Mouse (Mus musculus): ENCODE results near the gene Pdcd11.
A peak's percentile ranks its signal among the peaks of the same experiment; 100 is the strongest.

The Pdcd11 gene

DNA sequence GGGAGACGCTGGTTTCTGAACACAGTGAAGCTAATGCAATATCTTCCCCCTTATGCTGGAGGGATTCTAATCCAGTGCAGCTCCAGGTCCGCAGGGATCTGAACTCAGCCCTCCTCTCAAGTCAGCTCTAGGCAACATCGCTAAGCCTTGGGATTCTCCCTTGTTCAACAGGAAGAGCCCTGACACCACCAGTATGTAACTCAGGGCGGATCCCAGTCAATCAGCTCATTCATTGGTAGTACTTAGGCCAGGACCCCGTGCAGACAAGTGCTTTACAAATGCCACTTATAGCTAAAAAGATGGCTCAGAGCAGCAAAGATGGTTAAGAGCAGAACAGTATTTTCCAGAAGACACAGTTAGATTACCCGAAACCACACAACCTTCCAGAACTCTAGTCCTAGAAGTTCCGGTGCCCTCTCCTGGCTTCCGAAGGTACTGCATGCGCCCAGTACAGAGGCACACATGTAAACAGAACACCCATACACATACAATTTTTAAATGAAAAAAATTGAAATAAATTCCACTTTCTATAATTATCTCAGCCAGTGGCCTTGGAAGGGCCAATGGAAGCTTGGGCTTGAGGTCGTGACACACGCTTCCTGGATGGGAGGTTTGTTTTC, 78.3 kb downstream of the Pdcd11 start:
- DNase-seq (ENCODE audit: low spot score): peak; percentile 65

DNA sequence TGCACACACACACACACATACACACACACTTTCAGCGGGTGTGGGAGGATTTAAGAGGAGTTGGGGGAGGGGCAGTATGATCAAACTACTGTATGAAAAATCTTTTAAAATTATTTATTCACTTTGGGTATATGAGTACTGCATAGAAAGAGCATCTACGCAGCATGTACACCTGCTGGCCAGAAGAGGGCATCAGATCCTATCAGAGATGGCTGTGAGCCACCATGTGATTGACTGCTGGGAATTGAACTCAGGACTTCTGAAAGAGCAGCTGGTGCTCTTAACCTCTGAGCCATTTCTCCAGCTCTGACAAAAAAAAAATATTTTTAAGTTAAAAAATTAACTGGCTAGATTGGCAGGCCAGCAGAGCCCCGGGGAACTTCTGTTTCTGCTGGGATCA, 83.9 kb downstream of the Pdcd11 start:
- no peak for DNase-seq (ENCODE audit: low spot score)

DNA sequence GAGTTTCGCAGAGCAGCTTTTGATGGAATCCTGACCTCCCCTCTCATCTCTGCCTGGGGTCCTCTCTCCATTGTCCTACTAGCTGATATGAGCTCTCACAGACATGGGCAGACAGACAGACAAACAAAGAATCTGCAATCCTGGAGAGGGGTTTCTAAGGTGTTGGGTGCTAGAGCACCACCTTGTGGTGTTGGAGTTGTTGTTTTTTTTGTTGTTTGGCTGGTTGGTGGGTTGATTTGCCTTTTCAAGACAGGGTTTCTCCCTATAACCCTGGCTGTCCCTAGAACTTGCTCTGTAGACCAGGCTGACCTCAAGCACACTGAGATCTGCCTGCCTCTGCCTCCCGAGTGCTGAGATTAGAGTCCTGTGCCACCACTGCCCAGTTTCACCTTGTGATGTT, 84.9 kb downstream of the Pdcd11 start:
- DNase-seq (ENCODE audit: low spot score): no peak

DNA sequence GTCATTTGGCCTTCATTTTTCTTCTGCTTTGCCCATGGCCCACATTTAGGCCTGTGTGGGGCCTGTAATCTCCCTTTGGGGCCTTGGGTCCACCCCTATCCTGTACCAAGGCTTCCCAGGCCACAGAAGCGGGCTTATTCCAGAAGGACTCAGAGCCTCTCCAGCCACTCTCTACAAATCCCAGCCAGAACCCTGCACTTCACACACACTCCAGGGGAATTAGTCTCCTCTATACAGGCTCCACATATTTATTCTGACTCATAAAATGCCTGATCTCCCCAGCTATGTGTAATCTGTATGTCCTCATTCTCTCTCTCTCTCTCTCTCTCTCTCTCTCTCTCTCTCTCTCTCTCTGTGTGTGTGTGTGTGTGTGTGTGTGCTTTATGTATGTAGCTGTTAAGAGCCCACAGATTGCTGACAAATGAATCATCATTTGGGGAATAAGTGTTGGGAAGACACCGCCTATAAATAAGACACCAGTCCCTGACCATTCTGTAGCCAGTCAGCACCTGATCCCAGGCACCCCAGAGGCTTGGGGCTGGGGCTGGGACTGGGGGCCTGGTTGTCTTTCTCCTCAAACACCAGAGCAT, 86.4 kb downstream of the Pdcd11 start:
- no peak for DNase-seq (ENCODE audit: low spot score)

DNA sequence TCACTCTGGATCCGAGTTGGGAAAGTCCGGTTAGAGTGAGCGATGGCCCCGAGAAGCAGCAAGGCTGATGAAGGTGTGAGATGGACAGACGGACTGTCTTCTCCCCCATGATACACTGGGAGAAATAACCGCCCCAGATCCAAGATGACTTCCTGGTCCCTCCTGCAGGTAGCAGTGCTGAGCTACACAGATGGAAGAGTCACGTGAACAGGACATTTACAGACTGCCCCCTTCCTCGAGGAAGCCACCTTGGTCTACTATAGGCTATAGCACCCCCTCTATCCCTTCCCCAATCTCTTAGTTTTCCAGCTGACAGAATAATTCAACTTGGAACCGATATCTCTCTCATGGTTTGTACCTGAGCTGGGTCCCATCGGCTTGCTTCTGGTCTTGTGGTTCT, 87.4 kb downstream of the Pdcd11 start:
- DNase-seq (ENCODE audit: low spot score): peak; percentile 21

DNA sequence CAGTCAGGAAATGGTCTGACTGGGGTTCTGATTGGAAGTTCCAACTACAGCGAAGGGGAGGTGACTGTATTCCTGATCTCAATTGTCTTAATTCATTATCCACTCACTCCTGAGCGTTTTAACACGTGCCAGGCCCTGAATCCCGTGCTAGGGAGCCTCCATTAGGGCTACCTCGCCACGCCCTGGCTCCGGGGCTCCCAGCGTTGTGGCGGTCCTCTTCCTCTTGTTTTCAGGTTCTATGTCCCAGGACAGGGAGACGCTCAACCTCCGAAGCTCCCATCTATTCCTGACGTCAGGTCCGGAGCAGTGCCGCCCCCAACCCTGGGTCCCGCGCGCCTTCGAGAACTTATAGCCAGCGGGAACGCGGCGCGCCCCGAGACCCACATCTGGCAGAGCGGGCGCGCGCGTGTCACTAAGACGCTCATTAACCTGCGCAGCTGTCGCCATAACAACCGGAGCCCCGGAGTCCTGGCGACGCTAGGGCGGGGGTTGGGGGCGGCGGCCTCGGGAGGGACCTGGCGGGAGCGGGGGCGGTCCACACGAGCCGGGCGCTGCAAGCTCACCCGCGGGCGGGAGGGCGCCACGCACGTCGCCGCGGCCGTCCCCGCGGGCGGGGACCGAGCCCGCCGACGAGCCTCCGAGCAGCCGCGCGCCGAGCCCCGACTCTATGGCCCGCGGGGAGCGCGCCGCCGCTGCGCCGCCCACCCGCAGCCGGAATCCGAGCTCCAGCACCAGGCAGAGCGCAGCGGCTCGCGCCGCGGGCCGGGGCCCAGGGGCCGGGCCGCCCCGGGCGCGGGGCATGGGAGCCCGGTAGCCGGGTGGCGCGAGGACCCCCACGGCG, 88.1 kb downstream of the Pdcd11 start, which contains the start of gene Neurl1a:
Gene Neurl1a, plus strand, starts transcription at position 390 of the 841 bp plus-strand sequence.
- peak; percentile 48 for DNase-seq (ENCODE audit: low spot score)

DNA sequence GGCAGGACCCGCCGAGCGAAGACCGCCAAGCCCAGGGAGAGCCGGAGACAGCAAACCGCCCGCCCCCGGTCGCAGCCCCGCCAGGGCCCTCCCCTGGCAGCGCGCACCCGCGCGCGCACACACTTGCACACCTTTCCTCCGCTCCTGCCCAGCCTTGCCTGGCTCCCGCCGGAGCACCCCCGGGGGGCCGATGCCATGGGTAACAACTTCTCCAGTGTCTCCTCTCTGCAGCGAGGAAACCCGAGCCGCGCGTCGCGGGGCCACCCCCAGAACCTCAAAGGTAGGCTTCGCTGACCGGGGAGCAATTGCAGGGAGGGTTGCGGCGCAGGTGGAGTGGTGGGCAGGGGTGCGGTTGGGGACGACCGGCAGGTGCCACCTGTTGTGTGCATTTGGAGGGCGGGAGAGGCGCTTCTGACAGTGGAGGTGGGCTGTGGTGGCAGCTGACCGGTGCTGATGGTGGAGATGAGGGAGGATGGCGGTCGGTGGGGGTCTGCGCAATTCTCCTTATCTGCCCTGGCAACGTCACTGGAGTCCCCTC, 88.8 kb downstream of the Pdcd11 start:
- no peak for DNase-seq (ENCODE audit: low spot score)

DNA sequence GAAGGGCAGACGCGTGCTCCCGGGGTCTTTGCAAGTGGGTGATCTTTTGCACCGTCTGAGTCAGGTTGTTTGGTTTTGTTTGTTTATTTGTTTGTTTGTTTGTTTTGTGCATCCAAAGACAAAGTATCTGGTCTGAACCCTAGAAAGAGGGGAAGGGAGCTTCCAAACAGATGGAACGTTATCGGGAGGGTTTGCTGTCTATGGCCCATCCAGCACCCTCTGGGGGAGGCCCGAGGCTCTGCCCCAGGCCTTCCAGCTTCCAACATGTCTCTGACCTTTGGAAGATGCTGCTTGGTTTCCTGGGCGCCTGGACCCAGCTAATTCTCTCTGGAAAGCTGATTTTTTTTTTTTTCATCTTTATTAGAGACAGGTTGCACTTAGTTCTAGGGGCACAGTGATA, 89.4 kb downstream of the Pdcd11 start:
- DNase-seq (ENCODE audit: low spot score): no peak

All from yolk sac, embryonic 10.5 days (tissue).